Mouse (Mus musculus): ENCODE results near the gene Cd2ap. TPM values are rescaled to one million over a fixed set of nuclear protein-coding genes. Genes with fewer than 3 reads are reported as not detected.

Cd2ap gene
- total RNA-seq, 2 experiments from 2014 or later: 17.7 to 17.9 TPM

GRCm38 (mm10) chr17:42863186-42863585 is 13.3 kb downstream of the Cd2ap start:
- no peak for DNase-seq (ENCODE audit: low spot score in 2 of 2)

DNA sequence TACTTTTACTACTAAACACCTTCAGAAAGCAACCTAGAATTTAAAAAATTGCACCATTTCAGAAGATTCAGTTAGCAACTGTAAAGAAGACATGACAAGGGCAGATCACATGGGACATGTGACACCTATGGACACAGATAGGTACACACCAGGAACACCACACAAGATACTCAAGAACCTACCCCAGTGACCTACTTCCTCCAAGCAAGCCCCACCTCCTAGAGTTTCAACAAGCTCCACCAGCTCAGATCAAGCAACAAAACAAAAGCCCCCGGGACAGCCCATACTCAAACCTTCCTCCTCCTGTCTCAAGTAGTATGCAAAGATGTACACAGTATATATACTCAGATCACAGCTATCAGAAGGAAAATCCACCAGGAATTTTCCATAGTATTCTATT is 16.1 kb downstream of the Cd2ap start:
- no peak for DNase-seq (ENCODE audit: low spot score in 2 of 2)

- DNase-seq (ENCODE audit: low spot score in 2 of 2): no peak
Measured at GRCm38 (mm10) chr17:42857506-42857905, 19.0 kb downstream of the Cd2ap start.

DNA sequence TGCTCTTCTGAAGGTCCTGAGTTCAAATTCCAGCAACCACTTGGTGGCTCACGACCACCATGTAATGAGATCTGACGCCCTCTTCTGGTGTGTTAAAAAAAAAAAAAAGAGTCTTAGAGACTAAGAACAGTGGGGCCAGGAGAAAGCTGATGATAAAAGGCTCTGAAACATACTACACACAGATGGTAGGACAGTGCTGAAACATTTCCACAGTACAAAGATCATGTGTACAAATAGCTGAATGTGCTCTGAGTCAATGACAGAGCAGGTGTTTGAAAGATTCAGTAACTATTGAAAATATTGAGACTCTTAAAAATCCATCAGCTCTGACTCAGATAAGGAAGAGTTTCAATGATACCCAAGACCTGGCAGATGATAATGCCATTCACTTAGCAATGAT is 29.4 kb downstream of the Cd2ap start:
- no peak for DNase-seq (ENCODE audit: low spot score in 2 of 2)

- DNase-seq (ENCODE audit: low spot score in 2 of 2): no peak
Measured at GRCm38 (mm10) chr17:42837193-42837592, 39.3 kb downstream of the Cd2ap start.

GRCm38 (mm10) chr17:42822787-42823186 is 53.7 kb downstream of the Cd2ap start:
- no peak for DNase-seq (ENCODE audit: low spot score in 2 of 2)

- no peak for DNase-seq (ENCODE audit: low spot score in 2 of 2)
Measured at GRCm38 (mm10) chr17:42815374-42815773, 61.1 kb downstream of the Cd2ap start.

DNA sequence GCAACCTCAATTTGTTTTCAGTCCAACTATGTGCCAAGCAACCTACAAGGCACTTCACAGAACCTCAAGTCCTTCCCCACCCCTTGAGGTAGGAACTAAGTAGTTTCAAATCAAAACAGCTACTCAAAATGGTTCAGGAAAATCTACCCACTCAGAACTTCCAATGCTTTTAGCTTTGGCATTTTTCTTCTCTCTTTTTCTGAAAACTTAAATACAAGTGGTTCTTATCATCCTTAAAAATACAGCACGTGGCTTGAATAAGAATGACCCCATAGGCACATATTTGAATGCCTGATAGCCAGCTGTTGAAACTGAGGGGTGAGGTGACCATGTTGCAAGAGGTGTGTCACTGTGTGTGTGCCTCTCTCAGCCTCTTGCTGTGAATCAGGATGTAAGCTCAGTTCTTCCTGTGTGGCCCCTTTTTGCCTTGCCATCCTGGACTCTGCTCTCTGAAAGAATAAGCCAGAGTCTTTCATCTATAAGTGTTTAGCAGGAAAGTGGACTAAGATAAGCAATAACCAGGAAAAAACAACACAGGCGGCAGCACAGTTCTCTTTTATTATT is 84.0 kb downstream of the Cd2ap start:
- DNase-seq (ENCODE audit: low spot score in 2 of 2): no peak

DNA sequence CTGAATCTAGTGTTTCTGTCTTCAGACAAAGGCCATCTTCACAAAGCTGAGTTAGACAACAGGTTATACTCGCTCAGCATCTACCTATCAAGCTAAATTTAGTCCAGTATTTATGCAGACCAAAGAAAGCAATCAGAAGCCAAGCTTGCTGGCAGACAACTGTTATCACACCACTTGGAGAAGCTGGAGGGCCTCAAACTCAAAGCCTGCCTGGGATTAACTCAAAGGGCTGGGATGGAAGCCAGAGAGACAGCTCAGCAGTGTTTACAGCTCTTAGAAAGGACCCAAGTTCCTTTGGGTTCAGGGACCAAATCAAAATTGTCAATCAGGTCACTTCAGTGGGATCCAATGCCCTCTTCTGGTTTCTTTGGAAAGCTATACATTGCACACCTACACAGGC is 85.7 kb downstream of the Cd2ap start:
- no peak for DNase-seq (ENCODE audit: low spot score in 2 of 2)

GRCm38 (mm10) chr17:42789723-42790122 is 86.7 kb downstream of the Cd2ap start:
- no peak for DNase-seq (ENCODE audit: low spot score in 2 of 2)

DNA sequence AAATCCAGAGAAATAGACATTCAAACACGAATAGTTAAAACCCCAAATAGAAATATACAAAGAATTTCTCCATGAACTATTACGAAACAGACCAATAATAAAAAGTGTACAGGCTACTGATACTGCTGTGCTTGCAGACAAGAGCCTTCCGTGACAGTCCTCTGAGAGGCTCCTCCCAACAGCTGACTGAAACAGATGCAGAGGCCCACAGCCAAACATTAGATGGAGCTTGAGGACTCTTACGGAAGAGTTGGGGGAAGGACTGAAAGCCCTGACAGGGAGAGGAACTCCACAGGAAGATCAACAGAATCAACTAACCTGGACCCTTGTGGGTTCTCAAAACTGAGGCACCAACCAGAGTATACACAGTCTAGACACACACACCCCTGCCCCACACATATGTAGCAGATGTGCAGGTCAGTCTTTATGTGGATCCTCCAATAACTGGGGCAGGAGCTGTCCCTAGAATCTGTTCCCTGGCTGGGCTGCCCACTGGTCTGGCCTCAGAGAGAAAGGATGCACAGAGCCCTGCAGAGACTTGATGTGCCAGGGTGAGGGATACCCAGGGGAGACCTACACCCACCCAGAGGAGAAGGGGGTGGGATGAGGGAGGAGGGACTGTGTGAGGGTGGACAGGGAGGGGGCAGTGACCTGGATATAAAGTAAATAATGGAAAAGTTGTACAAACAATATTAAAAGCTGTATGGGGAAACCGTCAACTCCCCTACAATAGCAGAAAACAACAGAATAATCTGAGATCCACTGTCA is 87.6 kb downstream of the Cd2ap start:
- peak in 1 of 2 experiments; percentile 8 for DNase-seq (ENCODE audit: low spot score in 2 of 2)

- peak; percentile 52 to 93 for DNase-seq (ENCODE audit: low spot score in 2 of 2)
Measured at GRCm38 (mm10) chr17:42782156-42782757, 94.2 kb downstream of the Cd2ap start.

DNA sequence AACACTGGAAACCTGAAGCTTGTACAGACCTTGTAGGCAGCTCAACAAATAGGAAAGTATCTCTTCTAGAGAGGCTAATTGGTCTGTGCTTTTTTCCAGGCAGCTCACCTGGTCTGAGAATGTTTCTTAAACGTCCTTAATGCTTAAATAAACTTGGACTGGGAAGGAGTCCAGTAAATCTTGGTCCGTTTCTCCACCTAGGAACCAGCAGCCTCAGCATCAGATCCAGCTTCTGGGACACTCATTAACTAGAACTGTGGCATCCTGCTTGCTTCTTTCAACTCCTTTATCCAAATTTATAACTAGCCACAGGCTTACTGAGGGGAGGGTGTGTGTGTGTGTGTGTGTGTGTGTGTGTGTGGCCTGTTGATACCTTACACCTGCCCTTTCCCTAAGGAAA is 122.7 kb downstream of the Cd2ap start:
- DNase-seq (ENCODE audit: low spot score in 2 of 2): no peak

DNA sequence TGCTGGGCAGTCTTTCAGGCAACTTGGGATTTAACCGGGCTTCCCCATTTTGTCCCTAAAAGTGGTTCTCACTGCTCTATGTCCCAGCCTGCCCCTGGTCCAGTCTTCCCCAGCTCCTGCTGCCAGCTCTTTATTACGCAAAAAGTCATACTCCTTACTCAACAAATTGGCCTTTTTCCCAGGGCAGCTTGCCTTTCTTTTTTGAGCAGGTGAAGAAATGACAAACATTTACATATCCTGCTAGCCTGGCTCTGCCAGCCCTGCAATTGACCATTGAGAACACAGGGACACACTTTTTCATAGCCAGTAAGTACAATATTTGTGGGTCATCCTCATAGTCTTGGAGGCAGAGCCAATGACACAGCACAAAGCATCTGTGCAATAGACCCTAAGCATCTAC is 124.3 kb downstream of the Cd2ap start:
- DNase-seq (ENCODE audit: low spot score in 2 of 2): no peak

DNA sequence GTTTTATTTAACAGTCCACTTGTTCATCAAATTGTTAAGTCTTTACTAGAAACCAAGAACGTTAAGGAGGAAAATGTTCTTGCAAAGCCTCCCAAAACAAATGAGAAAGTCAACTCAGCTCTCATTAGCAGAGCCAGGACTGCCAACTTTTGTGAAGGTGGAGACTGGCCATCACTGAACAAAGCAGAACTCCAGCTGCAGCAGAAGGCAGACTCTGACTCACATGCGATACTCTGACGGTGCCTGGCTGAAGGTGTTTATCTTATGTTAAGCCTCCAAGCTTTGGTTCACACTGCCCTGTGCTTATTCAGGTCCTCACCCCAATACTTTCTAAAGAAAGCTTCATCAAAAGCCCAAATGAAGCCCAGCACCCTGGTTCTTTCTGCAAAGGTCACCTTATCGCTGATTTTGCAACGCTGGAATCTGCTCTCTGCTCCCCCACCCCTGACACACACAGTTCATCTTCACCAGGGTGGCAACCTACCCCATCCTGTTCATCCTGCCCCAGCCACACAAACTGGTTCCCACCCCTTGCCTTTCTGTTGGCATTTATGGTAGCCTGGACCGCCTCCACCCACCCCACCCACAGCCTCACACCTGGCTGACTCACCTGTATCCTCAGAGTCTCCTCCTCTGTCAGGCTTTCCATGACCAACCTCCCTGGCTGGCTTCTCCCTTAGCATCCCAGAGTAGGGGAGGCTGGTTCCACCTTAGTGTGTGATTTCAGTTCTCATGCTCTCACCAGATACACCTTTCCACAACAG is 130.6 kb downstream of the Cd2ap start:
- no peak for DNase-seq (ENCODE audit: low spot score in 2 of 2)

Other genes starting within 250 kb of the Cd2ap start
- gene Adgrf4, start 184.4 kb downstream of the Cd2ap start, total RNA-seq (2021): 1 to 10 TPM; 1.7 to 1.8 TPM
- gene Adgrf2, start 134.5 kb downstream of the Cd2ap start, total RNA-seq (2021): under 1 TPM; 0.37 to 0.58 TPM
- gene Tnfrsf21, start 139.9 kb upstream of the Cd2ap start, total RNA-seq (2021): 100 to 1,000 TPM; 122 to 124 TPM